In the genomic region with DNA sequence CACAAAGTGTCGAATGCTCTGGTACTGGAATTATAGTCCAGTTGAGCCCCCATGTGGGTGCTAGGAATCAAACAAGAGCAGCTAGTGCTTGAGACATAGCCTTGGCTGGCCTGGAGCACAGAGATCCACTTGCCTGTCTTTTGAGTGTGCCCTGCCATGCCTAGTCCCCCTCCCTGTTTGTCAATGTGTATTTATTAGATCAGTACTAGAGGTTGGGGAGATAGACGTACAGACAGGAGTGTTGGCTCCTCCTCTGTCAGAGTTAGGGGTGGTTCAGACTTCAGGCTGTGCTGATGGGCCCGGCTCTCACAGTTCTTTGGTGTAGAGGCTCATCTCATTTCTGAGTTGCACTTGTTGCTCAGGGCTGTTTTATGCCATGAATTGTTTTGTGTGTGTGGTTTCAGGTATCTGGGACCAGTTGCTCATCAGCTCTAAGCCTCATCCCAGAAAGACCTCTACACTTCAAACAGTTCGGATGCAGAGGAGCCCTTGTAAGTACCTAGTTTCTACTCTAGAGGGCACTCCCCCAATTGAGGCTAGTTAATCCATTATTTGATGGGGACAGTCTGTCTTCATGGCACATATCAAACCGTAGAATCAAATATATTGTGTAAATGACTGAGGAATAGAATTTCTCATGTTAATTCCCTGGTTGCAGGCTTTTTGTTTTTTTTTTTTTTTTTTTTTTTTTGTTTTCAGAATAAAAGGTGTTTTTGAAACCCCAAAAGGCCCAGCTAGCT, we compare ENCODE assay signal across 8 mouse cellular contexts. TPM values are rescaled to one million over a fixed set of nuclear protein-coding genes. Genes with fewer than 3 reads are reported as not detected.
DNase-seq lines count a peak whose midpoint lies in the region; ATAC-seq and TF ChIP-seq lines count a peak whose summit lies in the region.

No protein-coding gene starts in this region.

- H3K4me2 ChIP-seq in heart, embryonic 13.5 days, result peak overlapping the region; percentile 89
- peak overlapping the region; percentile 87 for H3K4me2 ChIP-seq in liver, embryonic 12.5 days
- peak overlapping the region; percentile 91 for H3K4me2 ChIP-seq in neural tube, embryonic 15.5 days

- TF ChIP-seq CTCF in kidney, adult 2 months (conservative IDR thresholded peaks at IDR 0.05; ENCODE audit: insufficient read depth, insufficient read length, low read depth, low read length), result 0 out of 2 replicates have a peak, but pooled peaks have one; percentile 17

- H3K4me3 ChIP-seq in kidney, adult 2 months (ENCODE audit: insufficient read depth, low read depth, low read length), result no peak overlapping the region
- H3K4me3 ChIP-seq in heart, embryonic 13.5 days, result no peak overlapping the region
- peak overlapping the region; percentile 86 for H3K4me3 ChIP-seq in liver, embryonic 12.5 days
- peak overlapping the region; percentile 8; the same call in 1 of the 2 replicates for H3K4me3 ChIP-seq in neural tube, embryonic 15.5 days (replicated peaks)

- 0 out of 2 replicates have a peak, but pooled peaks cover 2% of the 10 kb centered on the region for H3K36me3 ChIP-seq in kidney, adult 2 months (ENCODE audit: control insufficient read depth, insufficient read depth, low read length)
- H3K36me3 ChIP-seq in heart, embryonic 13.5 days, result peaks cover 45% of the 10 kb centered on the region
- H3K36me3 ChIP-seq in liver, embryonic 12.5 days, result peaks cover 46% of the 10 kb centered on the region
- peaks cover 43% of the 10 kb centered on the region for H3K36me3 ChIP-seq in neural tube, embryonic 15.5 days

- H3K27me3 ChIP-seq in kidney, adult 2 months (replicated peaks; ENCODE audit: control insufficient read depth, insufficient read depth, low read length), result no peaks in the 10 kb centered on the region
- peaks cover 4% of the 10 kb centered on the region; the same call in 1 of the 2 replicates for H3K27me3 ChIP-seq in heart, embryonic 13.5 days (replicated peaks)
- H3K27me3 ChIP-seq in liver, embryonic 12.5 days (replicated peaks), result no peaks in the 10 kb centered on the region
- no peaks in the 10 kb centered on the region for H3K27me3 ChIP-seq in neural tube, embryonic 15.5 days (replicated peaks)

- WGBS in kidney, adult 2 months, result 51% methylated on average over 5 of the region's 5 CpGs
- WGBS in heart, embryonic 13.5 days, result 63% methylated on average over 5 of the region's 5 CpGs
- WGBS in liver, embryonic 12.5 days (ENCODE audit: insufficient replicate concordance), result 43% methylated on average over 5 of the region's 5 CpGs
- WGBS in neural tube, embryonic 15.5 days, result 48% methylated on average over 5 of the region's 5 CpGs

- no peak overlapping the region for H3K9ac ChIP-seq in heart, embryonic 13.5 days
- no peak overlapping the region; the same call in 1 of the 2 replicates for H3K9ac ChIP-seq in liver, embryonic 12.5 days
- 0 out of 2 replicates have a peak overlapping the region, but pooled peaks have one; percentile 26 for H3K9ac ChIP-seq in neural tube, embryonic 15.5 days (replicated peaks)

- no peaks in the 10 kb centered on the region for H3K9me3 ChIP-seq in heart, embryonic 13.5 days
- H3K9me3 ChIP-seq in liver, embryonic 12.5 days (replicated peaks), result no peaks in the 10 kb centered on the region
- H3K9me3 ChIP-seq in neural tube, embryonic 15.5 days (replicated peaks), result no peaks in the 10 kb centered on the region

- peak; percentile 54 for DNase-seq in kidney, adult 2 months
- no peak for DNase-seq in kidney, postnatal 10 days
- peak; percentile 62 for DNase-seq in CD4-positive, CD25-positive, alpha-beta regulatory T cell, adult 2 months (ENCODE audit: low read depth, low spot score)
- peak; percentile 27 for DNase-seq in cerebellum, adult 9-11 months
- DNase-seq in ovary, postnatal 10 days (ENCODE audit: low spot score), result no peak

- no peak overlapping the region for H3K27ac ChIP-seq in kidney, adult 2 months (ENCODE audit: insufficient read depth, low read depth, low read length)
- H3K27ac ChIP-seq in heart, embryonic 13.5 days (replicated peaks), result no peak overlapping the region
- no peak overlapping the region; the same call in 1 of the 2 replicates for H3K27ac ChIP-seq in liver, embryonic 12.5 days
- H3K27ac ChIP-seq in neural tube, embryonic 15.5 days (replicated peaks), result no peak overlapping the region

- peaks cover 7% of the 10 kb centered on the region; the same call in 1 of the 2 replicates for H3K4me1 ChIP-seq in kidney, adult 2 months (ENCODE audit: control insufficient read depth, insufficient read depth, low read length)
- H3K4me1 ChIP-seq in heart, embryonic 13.5 days, result peaks cover 34% of the 10 kb centered on the region
- H3K4me1 ChIP-seq in liver, embryonic 12.5 days, result peaks cover 41% of the 10 kb centered on the region
- H3K4me1 ChIP-seq in neural tube, embryonic 15.5 days, result peaks cover 22% of the 10 kb centered on the region

- no peak for ATAC-seq in heart, embryonic 13.5 days (ENCODE audit: extremely low read depth, insufficient number of reproducible peaks, low FRiP score, low TSS enrichment)
- ATAC-seq in liver, embryonic 12.5 days, result peak; percentile 28
- ATAC-seq in neural tube, embryonic 15.5 days (ENCODE audit: low FRiP score), result no peak

- no peak for TF ChIP-seq POLR2A in kidney, adult 2 months (IDR thresholded peaks at IDR 0.05; ENCODE audit: low read depth, low read length)

RNA-seq across cellular contexts. Expression of a gene that starts 1.8 kb away (rescaled TPM):
- 0.37 and 0.41 TPM in 2 replicates for polyA plus RNA-seq in kidney, adult 2 months (2012; rRNA removed)
- 0.39 and 0.40 TPM in 2 replicates for polyA plus RNA-seq in heart, embryonic 13.5 days (2015; fragmentation: Nextera tagmentation; extraction: Ambion mirVana)
- polyA plus RNA-seq in liver, embryonic 12.5 days (2016; fragmentation: Nextera tagmentation; extraction: Ambion mirVana), result 0.43 and 0.45 TPM in 2 replicates
- polyA plus RNA-seq in neural tube, embryonic 15.5 days (2015; fragmentation: Nextera tagmentation; extraction: Ambion mirVana), result 0.74 and 0.77 TPM in 2 replicates

RNA-seq across cellular contexts. Expression of a gene that starts 24.1 kb away (rescaled TPM):
- polyA plus RNA-seq in kidney, adult 2 months (2012; rRNA removed), result 6.4 and 7.1 TPM in 2 replicates
- polyA plus RNA-seq in heart, embryonic 13.5 days (2015; fragmentation: Nextera tagmentation; extraction: Ambion mirVana), result 0.61 and 0.62 TPM in 2 replicates
- polyA plus RNA-seq in liver, embryonic 12.5 days (2016; fragmentation: Nextera tagmentation; extraction: Ambion mirVana), result 0.11 and 0.13 TPM in 2 replicates
- polyA plus RNA-seq in neural tube, embryonic 15.5 days (2015; fragmentation: Nextera tagmentation; extraction: Ambion mirVana), result 8.5 and 11.0 TPM in 2 replicates

Comparison
In these comparisons a context has a peak if more than half of its experiments do, and no peak if none do; other contexts are left out.
1. DNase-seq: peak in kidney, adult 2 months (single experiment), CD4-positive, CD25-positive, alpha-beta regulatory T cell, adult 2 months (single experiment) and cerebellum, adult 9-11 months (single experiment); none in kidney, postnatal 10 days (single experiment) and ovary, postnatal 10 days (single experiment).
2. H3K4me3 ChIP-seq: peak in liver, embryonic 12.5 days (single experiment) and neural tube, embryonic 15.5 days (single experiment); none in kidney, adult 2 months (single experiment) and heart, embryonic 13.5 days (single experiment).
3. Peak in every context shown above with its lines, with median percentiles within 50 percentile points of each other: H3K4me2 ChIP-seq.